Comparison of ENCODE assay signal across 12 mouse cellular contexts in the genomic region with DNA sequence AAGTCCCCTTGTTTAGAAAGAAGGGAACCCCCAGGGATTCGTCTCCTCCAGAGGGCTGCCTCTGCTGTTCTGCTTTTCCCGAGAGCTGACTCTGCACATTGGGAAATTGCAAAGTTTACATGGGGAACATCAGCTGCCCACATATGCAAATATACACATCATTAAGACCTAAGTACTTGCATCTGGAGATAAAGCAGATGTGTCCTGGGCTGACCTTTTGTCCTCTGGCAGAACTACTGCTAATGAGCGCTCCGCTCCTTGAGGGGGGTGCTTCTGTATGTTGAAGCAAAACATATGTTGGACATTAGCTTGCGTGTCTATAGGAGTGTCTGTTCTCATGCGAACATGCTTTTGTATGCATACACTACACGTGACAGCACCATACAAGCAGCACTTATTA. TPM values are rescaled to one million over a fixed set of nuclear protein-coding genes. Genes with fewer than 3 reads are reported as not detected.
A peak's percentile ranks its signal among the peaks of the same experiment; 100 is the strongest.
DNase-seq lines count a peak whose midpoint lies in the region; ATAC-seq lines count a peak whose summit lies in the region.
"Had no signal": no experiment of that assay in that cellular context is flagged by ENCODE, and none has a peak within 500 bp of the region (broad histone marks: within the 10 kb centered on the region; RNA-seq: fewer than 3 reads in every experiment).

No protein-coding gene starts in this region.

- no peaks in the 10 kb centered on the region for H3K36me3 ChIP-seq in embryonic facial prominence, embryonic 10.5 days (replicated peaks)
- H3K36me3 ChIP-seq in forebrain, embryonic 16.5 days (ENCODE audit: control insufficient read depth, insufficient read depth) = no peaks in the 10 kb centered on the region

- no peak overlapping the region for H3K4me2 ChIP-seq in forebrain, embryonic 16.5 days (ENCODE audit: low read length)

- no peaks in the 10 kb centered on the region for H3K9me3 ChIP-seq in embryonic facial prominence, embryonic 10.5 days
- no peaks in the 10 kb centered on the region for H3K9me3 ChIP-seq in forebrain, embryonic 16.5 days (ENCODE audit: control insufficient read depth, low read length)

- H3K27ac ChIP-seq in embryonic facial prominence, embryonic 10.5 days (replicated peaks) = peak overlapping the region; percentile 35
- no peak overlapping the region for H3K27ac ChIP-seq in forebrain, embryonic 16.5 days (ENCODE audit: low read length)

- no peaks in the 10 kb centered on the region for H3K27me3 ChIP-seq in embryonic facial prominence, embryonic 10.5 days (replicated peaks; ENCODE audit: low read depth, poor library complexity, severe bottlenecking)
- H3K27me3 ChIP-seq in forebrain, embryonic 16.5 days (replicated peaks; ENCODE audit: control insufficient read depth, insufficient read depth, low read length) = 0 out of 2 replicates have a peak, but pooled peaks cover 2% of the 10 kb centered on the region

- DNase-seq in kidney, postnatal 4 days = peak; percentile 45 to 54
- DNase-seq in kidney, postnatal 10 days = no peak
- peak; percentile 35 for DNase-seq in embryonic facial prominence, embryonic 10.5 days (ENCODE audit: low spot score)
- DNase-seq in lung, postnatal 4 days = peak; percentile 60 to 78
- DNase-seq in right cerebral cortex, postnatal 36 days (ENCODE audit: low spot score in 2 of 2) = no peak
- no peak for DNase-seq in cerebellum, postnatal 25 days
- DNase-seq: cerebellum, adult 9-11 months; heart, postnatal 36 days; kidney, adult 2 months had no signal

- H3K9ac ChIP-seq in forebrain, embryonic 16.5 days (replicated peaks; ENCODE audit: low read depth, low read length) = no peak overlapping the region

- ATAC-seq in granulocyte monocyte progenitor cell, adult 5-6 weeks (replicated peaks; ENCODE audit: poor library complexity, severe bottlenecking) = peak; percentile 65
- ATAC-seq in forebrain, embryonic 16.5 days = no peak

- WGBS in embryonic facial prominence, embryonic 10.5 days = 64% methylated on average over 7 of the region's 7 CpGs
- 79% methylated on average over 7 of the region's 7 CpGs for WGBS in forebrain, embryonic 16.5 days

- H3K4me3 ChIP-seq in embryonic facial prominence, embryonic 10.5 days = no peak overlapping the region
- no peak overlapping the region for H3K4me3 ChIP-seq in forebrain, embryonic 16.5 days (replicated peaks; ENCODE audit: low read length)

- peaks cover 38% of the 10 kb centered on the region for H3K4me1 ChIP-seq in embryonic facial prominence, embryonic 10.5 days
- no peaks in the 10 kb centered on the region for H3K4me1 ChIP-seq in forebrain, embryonic 16.5 days (replicated peaks; ENCODE audit: control insufficient read depth, insufficient read depth, low read length)

RNA-seq across cellular contexts. Expression of gene BC017158, which starts 23.3 kb away (rescaled TPM):
- polyA plus RNA-seq in embryonic facial prominence, embryonic 10.5 days (2016; fragmentation: Nextera tagmentation; extraction: Ambion mirVana) = 24.6 and 27.3 TPM in 2 replicates
- total RNA-seq in granulocyte monocyte progenitor cell, adult 5-6 weeks (2014; fragmentation: Nextera tagmentation) = 37.7 and 45.6 TPM in 2 replicates
- total RNA-seq in granulocyte monocyte progenitor cell, adult 5-6 weeks (2017) = 18.4 and 24.8 TPM in 2 replicates
- polyA plus RNA-seq in forebrain, embryonic 16.5 days (2015; fragmentation: Nextera tagmentation; extraction: Ambion mirVana) = 12.5 and 16.4 TPM in 2 replicates

RNA-seq across cellular contexts. Expression of gene Slc5a2, which starts 55.8 kb away (rescaled TPM):
- 0.10 and 0.28 TPM in 2 replicates for polyA plus RNA-seq in embryonic facial prominence, embryonic 10.5 days (2016; fragmentation: Nextera tagmentation; extraction: Ambion mirVana)
- not detected in 2 replicates for total RNA-seq in granulocyte monocyte progenitor cell, adult 5-6 weeks (2014; fragmentation: Nextera tagmentation)
- total RNA-seq in granulocyte monocyte progenitor cell, adult 5-6 weeks (2017) = not detected in 2 replicates
- not detected in 2 replicates for polyA plus RNA-seq in forebrain, embryonic 16.5 days (2015; fragmentation: Nextera tagmentation; extraction: Ambion mirVana)
- total RNA-seq: heart, postnatal 36 days; left cerebral cortex, adult 18-20 months had no signal

Comparison
In these comparisons a context has a peak if more than half of its experiments do, and no peak if none do; other contexts are left out.
1. DNase-seq: peak in kidney, postnatal 4 days (2 of 2), embryonic facial prominence, embryonic 10.5 days (single experiment) and lung, postnatal 4 days (2 of 2); none in kidney, postnatal 10 days (single experiment), right cerebral cortex, postnatal 36 days (0 of 2) and cerebellum, postnatal 25 days (0 of 2).